Mouse (Mus musculus) ES-Bruce4 (cell line): ENCODE measurements at regions not wholly inside any gene's neighbourhood (a gene's known extent, or its start where the extent isn't known, plus 50 kb on each side); places are given as distances from the start of the nearest gene placed in this dataset.

Experiments
- CTCF ChIP-seq: IDR thresholded peaks from one replicate; pipeline ENCODE4 v1.8.1; 2011; ENCODE audit warnings: low read depth, low read length
- EP300 ChIP-seq: IDR thresholded peaks from 2 replicates; pipeline ENCODE4 v1.6.1; 2011; ENCODE audit warnings: low read depth, low read length; ENCODE audit not compliant: insufficient read depth
- POLR2A ChIP-seq: IDR thresholded peaks from one replicate; pipeline ENCODE4 v1.8.1; 2011; ENCODE audit warnings: low read length; ENCODE audit not compliant: insufficient read depth

DNA sequence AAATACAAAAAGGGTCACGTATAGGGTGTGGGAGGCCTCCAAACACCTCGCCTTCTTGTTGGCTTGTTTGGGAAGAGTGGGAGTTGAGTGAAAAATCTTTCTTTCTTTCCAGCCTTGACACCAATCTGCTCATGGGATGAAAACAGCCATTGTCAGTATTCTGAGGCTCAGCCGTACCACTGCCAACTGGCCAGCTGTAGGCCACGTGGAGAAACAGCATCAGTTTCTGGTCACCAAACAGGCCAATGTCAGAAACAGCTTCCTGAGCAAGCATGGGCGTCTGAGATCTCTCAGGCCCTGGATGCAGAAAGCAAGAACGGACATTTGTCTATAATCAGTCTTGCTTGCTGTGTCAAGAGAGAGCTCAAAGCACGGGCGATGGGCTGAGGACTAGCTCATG lies 173.2 kb downstream of the Bcl2l11 start:
- TF ChIP-seq EP300 (no peak), POLR2A (no peak), CTCF (no peak)
